In the genomic region with DNA sequence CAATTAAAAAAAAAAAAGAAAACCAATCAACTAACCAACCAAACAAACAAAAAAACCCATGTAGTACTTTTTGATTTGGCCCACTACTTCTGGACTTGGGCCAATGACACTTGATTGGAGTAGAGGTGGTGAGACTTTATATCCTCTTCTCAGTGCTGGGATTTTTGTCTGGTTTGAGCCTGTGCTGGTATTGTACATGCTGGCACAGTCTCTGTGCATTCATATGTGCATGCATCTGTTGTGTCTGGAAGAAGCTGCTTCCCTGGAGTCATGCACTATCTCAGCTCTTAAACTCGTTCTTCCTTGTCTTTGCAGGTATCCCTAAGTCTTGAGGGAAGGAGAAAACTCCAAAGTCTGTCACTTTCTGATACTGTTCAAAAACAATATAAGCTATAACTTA, we compare ENCODE assay signal across 28 mouse cellular contexts.
A peak's percentile ranks its signal among the peaks of the same experiment; 100 is the strongest.
DNase-seq lines count a peak whose midpoint lies in the region; ATAC-seq lines count a peak whose summit lies in the region.
"Had no signal": no experiment of that assay in that cellular context is flagged by ENCODE, and none has a peak within 500 bp of the region (broad histone marks: within the 10 kb centered on the region; RNA-seq: fewer than 3 reads in every experiment).

No protein-coding gene starts in this region.

- DNase-seq in layer of hippocampus, adult 11-12 months (ENCODE audit: low spot score): peak; percentile 25
- DNase-seq in layer of hippocampus, postnatal 25 days (ENCODE audit: extremely low spot score in 1 of 2, low spot score in 1 of 2): no peak
- peak; percentile 20 for DNase-seq in layer of hippocampus, adult 9-11 months
- no peak for DNase-seq in adrenal gland, adult (ENCODE audit: inconsistent age in 2 of 2, low spot score in 1 of 2)
- no peak for DNase-seq in right cerebral cortex, postnatal 14 days
- DNase-seq: adrenal gland, adult 2 months; adrenal gland, postnatal 25 days; cerebellum, adult 11 months; cerebellum, adult 2 months; cerebellum, adult 9-11 months; cerebellum, postnatal 25 days; gastrocnemius, postnatal 14 days; heart, adult 11 months; heart, postnatal 10 days; heart, postnatal 36 days; kidney, adult 11 months had no signal

- H3K36me3 ChIP-seq in forebrain, embryonic 13.5 days (ENCODE audit: poor library complexity, severe bottlenecking): no peaks in the 10 kb centered on the region
- H3K36me3 ChIP-seq in forebrain, embryonic 12.5 days (replicated peaks): no peaks in the 10 kb centered on the region
- H3K36me3 ChIP-seq in forebrain, embryonic 16.5 days (ENCODE audit: control insufficient read depth, insufficient read depth): no peaks in the 10 kb centered on the region
- H3K36me3 ChIP-seq: embryonic facial prominence, embryonic 12.5 days; embryonic facial prominence, embryonic 15.5 days; heart, embryonic 12.5 days; heart, embryonic 15.5 days; hindbrain, embryonic 10.5 days; hindbrain, embryonic 13.5 days; intestine, embryonic 15.5 days had no signal

- H3K9ac ChIP-seq in forebrain, embryonic 13.5 days: no peak overlapping the region
- no peak overlapping the region for H3K9ac ChIP-seq in forebrain, embryonic 12.5 days
- H3K9ac ChIP-seq in forebrain, embryonic 16.5 days (replicated peaks; ENCODE audit: low read depth, low read length): no peak overlapping the region
- H3K9ac ChIP-seq: embryonic facial prominence, embryonic 12.5 days; embryonic facial prominence, embryonic 15.5 days; heart, embryonic 12.5 days; heart, embryonic 15.5 days; hindbrain, embryonic 13.5 days; intestine, embryonic 15.5 days had no signal

- no peaks in the 10 kb centered on the region for H3K4me1 ChIP-seq in forebrain, embryonic 13.5 days
- H3K4me1 ChIP-seq in forebrain, embryonic 12.5 days: no peaks in the 10 kb centered on the region
- H3K4me1 ChIP-seq in forebrain, embryonic 16.5 days (replicated peaks; ENCODE audit: control insufficient read depth, insufficient read depth, low read length): peaks cover 3% of the 10 kb centered on the region
- H3K4me1 ChIP-seq: embryonic facial prominence, embryonic 12.5 days; embryonic facial prominence, embryonic 15.5 days; heart, embryonic 12.5 days; heart, embryonic 15.5 days; hindbrain, embryonic 10.5 days; hindbrain, embryonic 13.5 days; intestine, embryonic 15.5 days had no signal

- H3K4me2 ChIP-seq in forebrain, embryonic 13.5 days: no peak overlapping the region
- H3K4me2 ChIP-seq in forebrain, embryonic 12.5 days: no peak overlapping the region
- H3K4me2 ChIP-seq in forebrain, embryonic 16.5 days (ENCODE audit: low read length): no peak overlapping the region
- H3K4me2 ChIP-seq: embryonic facial prominence, embryonic 12.5 days; embryonic facial prominence, embryonic 15.5 days; heart, embryonic 12.5 days; heart, embryonic 15.5 days; hindbrain, embryonic 13.5 days; intestine, embryonic 15.5 days had no signal

- H3K9me3 ChIP-seq in forebrain, embryonic 13.5 days (replicated peaks): no peaks in the 10 kb centered on the region
- H3K9me3 ChIP-seq in forebrain, embryonic 12.5 days: no peaks in the 10 kb centered on the region
- H3K9me3 ChIP-seq in forebrain, embryonic 16.5 days (ENCODE audit: control insufficient read depth, low read length): no peaks in the 10 kb centered on the region
- H3K9me3 ChIP-seq: embryonic facial prominence, embryonic 12.5 days; embryonic facial prominence, embryonic 15.5 days; heart, embryonic 12.5 days; heart, embryonic 15.5 days; hindbrain, embryonic 10.5 days; hindbrain, embryonic 13.5 days; intestine, embryonic 15.5 days had no signal

- H3K27ac ChIP-seq in forebrain, embryonic 13.5 days: no peak overlapping the region
- no peak overlapping the region for H3K27ac ChIP-seq in forebrain, embryonic 12.5 days
- H3K27ac ChIP-seq in forebrain, embryonic 16.5 days (ENCODE audit: low read length): no peak overlapping the region
- H3K27ac ChIP-seq: embryonic facial prominence, embryonic 12.5 days; embryonic facial prominence, embryonic 15.5 days; heart, embryonic 15.5 days; hindbrain, embryonic 10.5 days; hindbrain, embryonic 13.5 days; intestine, embryonic 15.5 days had no signal

- WGBS in forebrain, embryonic 13.5 days: 77% methylated on average over 1 of the region's 1 CpGs
- WGBS in forebrain, embryonic 12.5 days: 77% methylated on average over 1 of the region's 1 CpGs
- WGBS in forebrain, embryonic 16.5 days: 67% methylated on average over 1 of the region's 1 CpGs

- no peaks in the 10 kb centered on the region for H3K27me3 ChIP-seq in forebrain, embryonic 13.5 days
- H3K27me3 ChIP-seq in forebrain, embryonic 12.5 days: no peaks in the 10 kb centered on the region
- H3K27me3 ChIP-seq in forebrain, embryonic 16.5 days (replicated peaks; ENCODE audit: control insufficient read depth, insufficient read depth, low read length): no peaks in the 10 kb centered on the region
- H3K27me3 ChIP-seq: embryonic facial prominence, embryonic 12.5 days; embryonic facial prominence, embryonic 15.5 days; heart, embryonic 12.5 days; heart, embryonic 15.5 days; hindbrain, embryonic 13.5 days; intestine, embryonic 15.5 days had no signal

- H3K4me3 ChIP-seq in forebrain, embryonic 13.5 days: no peak overlapping the region
- no peak overlapping the region for H3K4me3 ChIP-seq in forebrain, embryonic 12.5 days (replicated peaks)
- no peak overlapping the region for H3K4me3 ChIP-seq in forebrain, embryonic 16.5 days (replicated peaks; ENCODE audit: low read length)
- H3K4me3 ChIP-seq: embryonic facial prominence, embryonic 12.5 days; embryonic facial prominence, embryonic 15.5 days; heart, embryonic 12.5 days; heart, embryonic 15.5 days; hindbrain, embryonic 10.5 days; hindbrain, embryonic 13.5 days; intestine, embryonic 15.5 days had no signal

- ATAC-seq in forebrain, embryonic 13.5 days: 0 out of 2 replicates have a peak, but pooled peaks have one; percentile 58
- ATAC-seq in forebrain, embryonic 12.5 days (ENCODE audit: low FRiP score): no peak
- ATAC-seq in forebrain, embryonic 16.5 days: peak; percentile 72
- ATAC-seq: hindbrain, embryonic 16.5 days; intestine, embryonic 15.5 days; Patski had no signal

Comparison
In these comparisons a context has a peak if more than half of its experiments do, and no peak if none do; other contexts are left out.
1. DNase-seq: peak in layer of hippocampus, adult 11-12 months (single experiment) and layer of hippocampus, adult 9-11 months (single experiment); none in layer of hippocampus, postnatal 25 days (0 of 2), adrenal gland, adult (0 of 2) and right cerebral cortex, postnatal 14 days (single experiment).